Mouse (Mus musculus): Measurements from ENCODE around the gene Stpg2. TPM values are rescaled to one million over a fixed set of nuclear protein-coding genes. Genes with fewer than 3 reads are reported as not detected.
"Not testable (repeated sequence)": the region's sequence is repeated elsewhere in the genome, so short reads cannot be mapped to it uniquely, and the experiment has no call there.

The Stpg2 gene
- polyA plus RNA-seq, 1 experiment from 2014 or later, result 0.12 TPM

DNA sequence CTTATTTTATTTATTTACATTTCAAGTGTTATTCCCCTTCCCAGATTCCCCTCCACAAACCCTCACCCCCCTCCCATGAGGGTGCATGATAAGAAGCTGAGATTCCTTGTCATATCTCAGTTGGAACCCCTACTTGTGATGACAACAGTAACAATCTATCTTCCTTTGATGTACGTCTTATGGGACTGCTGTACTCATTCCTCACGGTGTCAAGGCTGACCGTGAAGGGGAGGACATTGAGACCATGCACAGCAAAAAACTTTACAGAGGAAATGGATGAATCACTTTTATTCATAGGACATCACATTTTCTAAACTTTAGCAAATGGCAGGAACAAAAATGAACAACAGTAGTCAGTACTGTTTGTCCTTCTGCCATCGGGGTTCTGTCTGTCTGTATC lies 21.3 kb downstream of the Stpg2 start:
- Histone ChIP-seq H3K4me2 (no peak overlapping the region), H3K36me3 (no peaks in the 10 kb centered on the region), H3K4me3 (replicated peaks) (no peak overlapping the region), H3K4me1 (no peaks in the 10 kb centered on the region), H3K27ac (replicated peaks) (no peak overlapping the region), H3K9me3 (replicated peaks) (no peaks in the 10 kb centered on the region), H3K27me3 (replicated peaks) (no peaks in the 10 kb centered on the region), H3K9ac (replicated peaks) (no peak overlapping the region)
- ATAC-seq (ENCODE audit: low FRiP score), result no peak
- 69% methylated on average over 4 of the region's 4 CpGs for whole genome bisulfite sequencing

DNA sequence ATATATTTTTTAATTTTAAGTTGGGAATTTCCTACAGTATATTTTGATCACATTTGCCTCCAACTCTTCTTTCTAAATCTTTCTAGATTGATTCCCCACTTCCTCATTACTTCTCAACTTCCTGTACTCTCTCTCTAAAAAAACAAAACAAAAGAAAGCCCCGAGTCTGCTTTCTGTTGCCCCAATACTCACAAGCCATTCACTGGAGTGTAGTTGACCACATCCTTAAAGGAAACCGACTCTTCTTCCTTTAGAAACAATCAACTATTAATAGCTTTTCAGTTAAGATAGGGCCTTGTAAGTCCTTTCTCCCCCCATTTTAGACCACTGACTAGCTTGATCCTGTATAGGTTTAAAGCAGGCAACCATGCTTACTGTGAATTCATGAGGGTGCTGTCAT lies 39.7 kb downstream of the Stpg2 start:
- no peaks in the 10 kb centered on the region for H3K9me3 ChIP-seq (replicated peaks)
- no peak overlapping the region for H3K27ac ChIP-seq (replicated peaks)
- WGBS, result 90% methylated on average over 2 of the region's 2 CpGs
- H3K4me2 ChIP-seq, result no peak overlapping the region
- no peak for ATAC-seq (ENCODE audit: low FRiP score)
- no peak overlapping the region for H3K4me3 ChIP-seq (replicated peaks)
- no peaks in the 10 kb centered on the region for H3K36me3 ChIP-seq
- no peaks in the 10 kb centered on the region for H3K4me1 ChIP-seq
- no peak overlapping the region for H3K9ac ChIP-seq (replicated peaks)
- H3K27me3 ChIP-seq (replicated peaks), result no peaks in the 10 kb centered on the region

DNA sequence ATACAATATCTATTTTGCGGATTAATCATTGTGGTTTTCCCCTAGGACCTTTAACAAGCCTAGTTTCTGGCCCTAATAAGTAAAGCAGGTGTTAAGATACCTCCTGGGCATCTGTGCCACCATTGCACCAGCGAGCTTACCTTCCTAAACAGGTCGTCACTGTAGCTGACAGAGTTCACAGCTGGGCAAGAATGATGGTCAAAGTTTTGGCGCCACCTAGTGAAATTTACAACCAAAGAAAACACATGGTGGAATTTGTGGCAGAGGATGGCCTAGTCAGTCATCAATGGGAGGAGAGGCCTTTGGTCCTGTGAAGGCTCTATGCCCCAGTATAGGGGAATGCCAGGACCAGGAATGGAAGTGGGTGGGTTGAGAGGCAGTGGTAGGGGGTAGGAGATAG lies 41.0 kb downstream of the Stpg2 start:
- ATAC-seq (ENCODE audit: low FRiP score), result no peak
- no peak overlapping the region for H3K27ac ChIP-seq (replicated peaks)
- no peak overlapping the region for H3K4me3 ChIP-seq (replicated peaks)
- H3K4me1 ChIP-seq, result no peaks in the 10 kb centered on the region
- 55% methylated on average over 4 of the region's 4 CpGs for WGBS
- H3K4me2 ChIP-seq, result no peak overlapping the region
- no peaks in the 10 kb centered on the region for H3K36me3 ChIP-seq
- H3K27me3 ChIP-seq (replicated peaks), result no peaks in the 10 kb centered on the region
- no peak overlapping the region for H3K9ac ChIP-seq (replicated peaks)
- H3K9me3 ChIP-seq (replicated peaks), result no peaks in the 10 kb centered on the region

DNA sequence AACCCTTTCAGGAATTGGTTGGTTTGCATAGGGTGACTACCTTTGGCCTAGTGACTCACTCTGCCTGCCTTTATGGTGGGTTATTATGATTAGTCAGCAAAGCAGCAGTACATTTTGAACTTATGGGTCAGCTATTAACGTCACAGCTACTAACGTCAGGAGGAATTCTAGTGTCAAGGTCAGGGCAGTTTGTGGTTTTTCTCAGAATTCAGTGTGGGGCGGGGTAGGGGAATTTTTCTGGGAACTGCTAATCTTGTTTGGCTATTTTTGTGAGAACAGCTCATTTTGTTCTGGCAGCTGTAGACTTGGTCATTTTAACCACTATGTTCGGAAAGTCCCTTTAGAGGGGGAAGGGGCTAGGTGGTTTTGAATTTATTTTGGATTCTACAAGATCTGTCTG lies 56.9 kb downstream of the Stpg2 start:
- H3K27me3 ChIP-seq (replicated peaks); H3K4me2 ChIP-seq; H3K9ac ChIP-seq (replicated peaks); H3K36me3 ChIP-seq; H3K4me1 ChIP-seq; H3K27ac ChIP-seq (replicated peaks); ATAC-seq (ENCODE audit: low FRiP score); H3K9me3 ChIP-seq (replicated peaks); H3K4me3 ChIP-seq (replicated peaks): not testable (repeated sequence)
- WGBS, result 86% methylated on average over 4 of the region's 4 CpGs

DNA sequence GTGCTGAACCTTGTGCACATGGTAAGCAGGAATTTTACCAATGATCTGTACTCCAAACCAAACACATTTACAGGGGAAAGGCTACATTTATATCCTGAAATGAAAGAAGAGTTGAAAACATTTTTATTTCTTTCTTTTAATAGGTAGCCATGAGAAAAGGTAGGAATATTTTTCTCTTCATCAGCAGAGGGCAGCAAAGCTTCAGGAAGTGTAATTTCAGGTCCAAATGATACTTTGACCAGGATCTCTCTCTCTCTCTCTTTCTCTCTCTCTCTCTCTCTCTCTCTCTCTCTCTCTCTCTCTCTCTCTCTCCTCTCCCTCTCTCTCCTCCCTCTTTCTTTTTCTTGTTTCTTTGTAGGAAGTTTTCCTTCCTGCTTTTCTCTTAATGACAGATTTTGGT lies 92.4 kb downstream of the Stpg2 start:
- H3K9me3 ChIP-seq (replicated peaks), result no peaks in the 10 kb centered on the region
- ATAC-seq (ENCODE audit: low FRiP score), result no peak
- no peaks in the 10 kb centered on the region for H3K36me3 ChIP-seq
- H3K27ac ChIP-seq (replicated peaks), result no peak overlapping the region
- H3K27me3 ChIP-seq (replicated peaks), result no peaks in the 10 kb centered on the region
- no peak overlapping the region for H3K4me3 ChIP-seq (replicated peaks)
- no peaks in the 10 kb centered on the region for H3K4me1 ChIP-seq
- no peak overlapping the region for H3K9ac ChIP-seq (replicated peaks)
- no peak overlapping the region for H3K4me2 ChIP-seq

DNA sequence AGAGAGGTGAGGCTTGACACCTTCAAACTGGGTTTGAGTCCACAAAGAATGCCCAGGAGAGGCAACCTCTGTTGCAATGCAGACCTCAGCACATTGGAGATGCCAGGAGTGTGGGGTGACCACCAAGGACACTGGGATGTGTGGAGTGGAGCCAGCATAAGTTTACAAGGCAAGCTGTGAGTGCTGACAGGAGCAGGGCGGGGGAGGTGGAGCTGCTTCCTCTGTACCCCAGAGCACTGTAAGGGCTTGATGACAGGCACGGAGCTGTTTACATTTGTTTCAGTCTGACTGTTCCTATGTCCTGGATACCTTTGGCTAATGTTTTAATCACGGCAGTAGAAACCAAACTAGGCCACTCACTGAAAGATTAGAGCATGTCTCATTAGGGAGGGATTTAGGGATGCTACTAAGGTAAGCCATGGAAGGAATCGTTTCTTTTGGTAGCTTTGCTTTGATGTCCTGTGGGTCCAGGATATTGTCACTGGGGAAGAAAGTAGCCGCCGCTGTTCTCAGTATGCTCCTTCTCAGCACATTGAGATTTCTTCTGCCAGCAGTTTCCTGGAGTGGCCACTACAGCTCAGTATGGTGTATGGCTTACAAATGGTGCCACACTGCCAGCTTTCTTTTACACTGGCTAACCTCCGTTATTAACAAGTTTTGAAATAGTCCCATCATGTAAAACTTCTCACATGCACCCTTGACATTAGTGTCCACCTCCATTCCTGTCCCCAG lies 102.8 kb downstream of the Stpg2 start:
- no peak overlapping the region for H3K4me3 ChIP-seq (replicated peaks)
- H3K27ac ChIP-seq (replicated peaks), result no peak overlapping the region
- no peaks in the 10 kb centered on the region for H3K9me3 ChIP-seq (replicated peaks)
- no peak overlapping the region for H3K9ac ChIP-seq (replicated peaks)
- no peaks in the 10 kb centered on the region for H3K36me3 ChIP-seq
- ATAC-seq (ENCODE audit: low FRiP score), result no peak
- no peak overlapping the region for H3K4me2 ChIP-seq
- WGBS, result 54% methylated on average over 7 of the region's 7 CpGs
- H3K4me1 ChIP-seq, result no peaks in the 10 kb centered on the region
- no peaks in the 10 kb centered on the region for H3K27me3 ChIP-seq (replicated peaks)

DNA sequence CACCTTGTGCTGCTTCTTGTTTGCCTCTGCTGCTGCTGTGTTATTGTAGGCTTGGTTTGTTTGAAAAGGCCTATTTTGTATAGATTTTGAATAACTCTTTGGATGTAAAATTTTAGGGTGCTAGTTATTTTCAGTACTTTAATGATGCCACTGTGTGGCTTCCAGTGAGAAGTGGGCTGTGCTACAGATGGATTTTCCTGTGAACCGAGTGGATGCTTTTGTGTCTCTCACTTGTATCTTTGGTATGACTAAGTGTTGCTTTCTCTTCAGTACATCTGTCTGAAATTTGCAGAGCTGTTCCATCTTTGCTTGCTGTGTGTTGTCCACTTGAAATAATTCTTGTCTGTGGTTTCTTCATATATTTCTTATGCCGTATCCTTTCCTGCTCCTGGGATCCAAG lies 106.2 kb downstream of the Stpg2 start:
- Histone ChIP-seq H3K4me1 (no peaks in the 10 kb centered on the region), H3K27me3 (replicated peaks) (no peaks in the 10 kb centered on the region), H3K4me2 (no peak overlapping the region), H3K4me3 (replicated peaks) (no peak overlapping the region), H3K27ac (replicated peaks) (no peak overlapping the region), H3K9ac (replicated peaks) (no peak overlapping the region), H3K36me3 (no peaks in the 10 kb centered on the region), H3K9me3 (replicated peaks) (no peaks in the 10 kb centered on the region)
- ATAC-seq (ENCODE audit: low FRiP score), result no peak
- 95% methylated on average over 2 of the region's 2 CpGs for WGBS

DNA sequence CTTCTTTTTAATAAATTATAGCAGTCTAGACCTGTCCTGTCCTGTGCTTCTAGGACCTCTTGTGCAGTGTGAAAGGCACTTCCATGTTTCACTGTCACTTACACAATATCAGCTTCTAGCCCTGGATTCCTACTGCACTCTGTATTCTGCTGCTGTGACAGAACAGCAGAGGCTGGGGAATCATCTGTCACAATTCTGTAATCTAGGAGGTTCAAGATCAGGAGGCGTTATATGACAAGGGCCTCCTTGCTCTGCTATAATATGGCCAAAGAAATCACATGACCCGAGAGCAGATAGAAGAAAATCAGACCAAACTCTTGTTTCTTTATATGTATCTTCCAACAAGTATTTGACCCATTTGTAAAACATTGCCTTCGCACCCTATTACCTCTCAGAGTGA lies 175.0 kb downstream of the Stpg2 start:
- Histone ChIP-seq H3K4me3 (replicated peaks) (no peak overlapping the region), H3K36me3 (no peaks in the 10 kb centered on the region), H3K4me2 (no peak overlapping the region), H3K27me3 (replicated peaks) (no peaks in the 10 kb centered on the region), H3K4me1 (no peaks in the 10 kb centered on the region), H3K9me3 (replicated peaks) (no peaks in the 10 kb centered on the region), H3K9ac (replicated peaks) (no peak overlapping the region), H3K27ac (replicated peaks) (no peak overlapping the region)
- ATAC-seq (ENCODE audit: low FRiP score), result no peak
- WGBS, result 92% methylated on average over 3 of the region's 3 CpGs

DNA sequence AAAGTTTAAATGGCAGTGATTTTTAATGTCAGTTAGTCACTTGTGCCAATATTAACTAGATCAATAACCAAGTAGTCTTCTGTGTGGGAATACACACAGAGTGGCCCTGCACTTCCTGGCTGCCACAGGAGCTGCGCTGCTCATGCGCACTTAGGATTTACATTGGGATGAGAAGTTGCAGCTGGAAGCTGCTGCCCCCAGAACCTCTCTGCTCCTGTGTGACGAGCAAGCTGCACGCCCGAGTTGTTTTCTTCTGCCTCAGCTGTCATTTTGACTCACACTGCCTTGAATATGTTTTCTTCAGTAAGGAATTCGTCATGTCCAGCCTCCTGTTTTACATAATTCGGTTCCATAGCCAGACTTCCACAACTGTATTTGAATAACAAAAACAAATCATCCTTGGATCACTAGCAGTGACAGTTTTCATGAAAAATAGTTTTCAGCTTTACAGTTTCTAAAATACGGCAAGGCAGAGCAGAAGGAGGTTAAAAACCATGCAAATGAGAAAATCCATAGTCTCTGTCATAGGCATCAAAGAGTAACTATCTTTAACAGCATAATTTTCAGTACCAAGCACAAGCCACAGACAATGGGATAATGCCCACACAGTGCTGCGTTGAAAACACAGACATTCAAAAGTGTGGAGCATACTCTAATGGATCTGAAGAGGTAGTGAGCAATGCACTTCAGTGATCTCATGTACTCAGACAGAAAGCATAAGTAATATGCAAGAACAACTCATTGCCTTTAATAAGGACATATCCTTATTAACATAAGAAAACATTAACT lies 191.8 kb downstream of the Stpg2 start:
- no peak for ATAC-seq (ENCODE audit: low FRiP score)
- Histone ChIP-seq H3K36me3 (no peaks in the 10 kb centered on the region), H3K27ac (replicated peaks) (no peak overlapping the region), H3K9ac (replicated peaks) (no peak overlapping the region), H3K27me3 (replicated peaks) (no peaks in the 10 kb centered on the region), H3K4me3 (replicated peaks) (no peak overlapping the region), H3K9me3 (replicated peaks) (no peaks in the 10 kb centered on the region), H3K4me1 (no peaks in the 10 kb centered on the region), H3K4me2 (no peak overlapping the region)
- WGBS, result 62% methylated on average over 9 of the region's 9 CpGs

DNA sequence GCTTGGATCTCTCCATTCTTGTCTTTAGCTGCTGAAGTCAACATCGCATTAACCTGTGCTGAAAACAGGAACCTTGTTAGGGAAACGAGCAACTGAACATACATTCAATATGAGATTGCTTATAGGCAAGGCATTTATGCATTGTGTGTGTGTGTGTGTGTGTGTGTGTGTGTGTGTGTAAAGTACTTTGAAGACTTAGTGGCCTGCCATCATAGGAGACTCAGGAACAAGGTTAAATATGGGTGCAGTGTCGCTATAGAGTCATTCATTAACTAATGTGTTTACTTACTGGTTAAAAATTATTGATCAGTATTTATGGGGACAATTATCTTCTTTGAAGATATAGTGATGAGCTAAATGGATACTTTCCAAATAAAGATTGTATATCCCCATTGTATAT lies 199.2 kb downstream of the Stpg2 start:
- Histone ChIP-seq H3K4me1 (no peaks in the 10 kb centered on the region), H3K36me3 (no peaks in the 10 kb centered on the region), H3K9ac (replicated peaks) (no peak overlapping the region), H3K4me2 (no peak overlapping the region), H3K27me3 (replicated peaks) (no peaks in the 10 kb centered on the region), H3K27ac (replicated peaks) (no peak overlapping the region), H3K4me3 (replicated peaks) (no peak overlapping the region), H3K9me3 (replicated peaks) (no peaks in the 10 kb centered on the region)
- no peak for ATAC-seq (ENCODE audit: low FRiP score)
- WGBS, result 92% methylated on average over 3 of the region's 3 CpGs

DNA sequence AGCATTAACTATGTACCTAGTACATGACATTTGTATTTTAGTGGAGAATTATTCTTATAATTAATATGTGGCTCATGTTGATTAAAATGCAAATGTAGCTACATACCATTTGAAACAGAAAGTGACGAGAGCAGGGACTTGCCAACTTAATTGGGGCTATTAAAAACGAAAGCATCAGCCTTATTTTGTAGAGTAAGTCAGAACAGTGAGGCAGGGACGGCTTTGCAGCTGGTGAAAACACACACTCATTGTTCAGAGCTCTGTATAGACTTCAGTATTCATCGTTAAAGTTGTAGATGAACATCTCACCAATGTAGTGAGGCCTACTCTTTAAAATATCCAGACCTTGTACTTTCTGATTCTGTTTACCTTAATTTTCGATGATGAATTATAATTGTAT lies 213.6 kb downstream of the Stpg2 start:
- no peak for ATAC-seq (ENCODE audit: low FRiP score)
- Histone ChIP-seq H3K36me3 (no peaks in the 10 kb centered on the region), H3K4me3 (replicated peaks) (no peak overlapping the region), H3K27ac (replicated peaks) (no peak overlapping the region), H3K9ac (replicated peaks) (no peak overlapping the region), H3K4me2 (no peak overlapping the region), H3K27me3 (replicated peaks) (no peaks in the 10 kb centered on the region), H3K9me3 (replicated peaks) (no peaks in the 10 kb centered on the region), H3K4me1 (no peaks in the 10 kb centered on the region)
- WGBS, result 65% methylated on average over 5 of the region's 5 CpGs

DNA sequence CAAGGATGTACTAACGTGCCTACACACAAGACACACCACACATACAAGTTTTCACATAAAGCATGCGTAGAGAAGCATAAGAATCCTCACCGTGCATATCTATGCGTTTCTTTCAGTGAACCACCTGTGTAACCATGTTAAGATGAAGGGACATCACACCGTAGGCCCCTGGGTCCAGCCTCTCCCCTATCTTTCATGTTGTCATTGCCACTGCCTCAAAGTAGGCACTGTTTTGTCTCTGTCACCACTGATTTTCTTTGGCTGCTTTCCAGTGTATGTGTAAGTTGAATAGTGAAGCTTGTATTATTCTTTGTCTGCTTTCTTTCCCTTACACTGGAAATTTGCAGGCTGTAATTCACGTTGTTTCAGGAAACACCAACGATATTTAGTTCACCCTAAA lies 236.7 kb downstream of the Stpg2 start:
- Histone ChIP-seq H3K27ac (replicated peaks) (no peak overlapping the region), H3K27me3 (replicated peaks) (no peaks in the 10 kb centered on the region), H3K4me3 (replicated peaks) (no peak overlapping the region), H3K36me3 (no peaks in the 10 kb centered on the region), H3K4me1 (no peaks in the 10 kb centered on the region), H3K9me3 (replicated peaks) (no peaks in the 10 kb centered on the region), H3K4me2 (no peak overlapping the region), H3K9ac (replicated peaks) (no peak overlapping the region)
- 81% methylated on average over 7 of the region's 7 CpGs for WGBS
- no peak for ATAC-seq (ENCODE audit: low FRiP score)
